Mouse (Mus musculus): ENCODE measurements around the gene Trhr2. TPM values are rescaled to one million over a fixed set of nuclear protein-coding genes. Genes with fewer than 3 reads are reported as not detected.

Gene Trhr2
- polyA plus RNA-seq, 1 experiment from 2014 or later = not detected

GRCm38 (mm10) chr8:122334791-122335490, 25.6 kb downstream of the Trhr2 start:
- no peak for TF ChIP-seq CTCF (IDR thresholded peaks at IDR 0.05; ENCODE audit: low read depth)
- no peak overlapping the region for H3K9ac ChIP-seq (ENCODE audit: low read depth, low read length)
- H3K4me3 ChIP-seq (ENCODE audit: low read depth, low read length) = no peak overlapping the region
- 91% methylated on average over 13 of the region's 13 CpGs for WGBS
- no peak overlapping the region for H3K4me2 ChIP-seq (replicated peaks; ENCODE audit: low read depth)
- ATAC-seq = no peak
- no peak overlapping the region for H3K27ac ChIP-seq (ENCODE audit: low read depth, low read length)
- peaks cover 63% of the 10 kb centered on the region for H3K36me3 ChIP-seq (ENCODE audit: control insufficient read depth, insufficient read depth)
- no peaks in the 10 kb centered on the region for H3K9me3 ChIP-seq (ENCODE audit: control insufficient read depth)
- H3K4me1 ChIP-seq (replicated peaks; ENCODE audit: control insufficient read depth, insufficient read depth, low read length) = no peaks in the 10 kb centered on the region
- no peaks in the 10 kb centered on the region for H3K27me3 ChIP-seq (replicated peaks; ENCODE audit: control insufficient read depth, insufficient read depth, low read length)

GRCm38 (mm10) chr8:122333531-122333930, 27.0 kb downstream of the Trhr2 start:
- Histone ChIP-seq H3K9me3 (ENCODE audit: control insufficient read depth) (no peaks in the 10 kb centered on the region), H3K4me2 (replicated peaks; ENCODE audit: low read depth) (no peak overlapping the region), H3K27ac (ENCODE audit: low read depth, low read length) (no peak overlapping the region), H3K4me3 (ENCODE audit: low read depth, low read length) (no peak overlapping the region), H3K4me1 (replicated peaks; ENCODE audit: control insufficient read depth, insufficient read depth, low read length) (no peaks in the 10 kb centered on the region), H3K9ac (ENCODE audit: low read depth, low read length) (no peak overlapping the region), H3K36me3 (ENCODE audit: control insufficient read depth, insufficient read depth) (peaks cover 62% of the 10 kb centered on the region), H3K27me3 (replicated peaks; ENCODE audit: control insufficient read depth, insufficient read depth, low read length) (no peaks in the 10 kb centered on the region)
- TF ChIP-seq CTCF (IDR thresholded peaks at IDR 0.05; ENCODE audit: low read depth) = no peak
- WGBS = 86% methylated on average over 7 of the region's 7 CpGs
- ATAC-seq = no peak

GRCm38 (mm10) chr8:122332753-122333506, 27.6 kb downstream of the Trhr2 start:
- H3K27ac ChIP-seq (ENCODE audit: low read depth, low read length) = no peak overlapping the region
- no peak overlapping the region for H3K4me2 ChIP-seq (replicated peaks; ENCODE audit: low read depth)
- WGBS = 66% methylated on average over 6 of the region's 6 CpGs
- peak; percentile 93 for TF ChIP-seq CTCF (IDR thresholded peaks at IDR 0.05; ENCODE audit: low read depth)
- no peaks in the 10 kb centered on the region for H3K4me1 ChIP-seq (replicated peaks; ENCODE audit: control insufficient read depth, insufficient read depth, low read length)
- H3K27me3 ChIP-seq (replicated peaks; ENCODE audit: control insufficient read depth, insufficient read depth, low read length) = no peaks in the 10 kb centered on the region
- no peaks in the 10 kb centered on the region for H3K9me3 ChIP-seq (ENCODE audit: control insufficient read depth)
- no peak overlapping the region for H3K9ac ChIP-seq (ENCODE audit: low read depth, low read length)
- H3K4me3 ChIP-seq (ENCODE audit: low read depth, low read length) = no peak overlapping the region
- peaks cover 61% of the 10 kb centered on the region for H3K36me3 ChIP-seq (ENCODE audit: control insufficient read depth, insufficient read depth)
- ATAC-seq = no peak

- ATAC-seq = no peak
- Histone ChIP-seq H3K27me3 (replicated peaks; ENCODE audit: control insufficient read depth, insufficient read depth, low read length) (no peaks in the 10 kb centered on the region), H3K9ac (ENCODE audit: low read depth, low read length) (no peak overlapping the region), H3K4me1 (replicated peaks; ENCODE audit: control insufficient read depth, insufficient read depth, low read length) (no peaks in the 10 kb centered on the region), H3K4me3 (ENCODE audit: low read depth, low read length) (no peak overlapping the region), H3K36me3 (ENCODE audit: control insufficient read depth, insufficient read depth) (peaks cover 43% of the 10 kb centered on the region), H3K27ac (ENCODE audit: low read depth, low read length) (peak overlapping the region; percentile 72), H3K4me2 (replicated peaks; ENCODE audit: low read depth) (no peak overlapping the region), H3K9me3 (ENCODE audit: control insufficient read depth) (no peaks in the 10 kb centered on the region)
- 0 out of 2 replicates have a peak, but pooled peaks have one; percentile 3 for TF ChIP-seq CTCF (IDR thresholded peaks at IDR 0.05; ENCODE audit: low read depth)
- 44% methylated on average over 3 of the region's 3 CpGs for WGBS
These were observed 29.4 kb downstream of the Trhr2 start for GRCm38 (mm10) chr8:122331134-122331523.

- H3K36me3 ChIP-seq (ENCODE audit: control insufficient read depth, insufficient read depth) = peaks cover 37% of the 10 kb centered on the region
- TF ChIP-seq CTCF (IDR thresholded peaks at IDR 0.05; ENCODE audit: low read depth) = no peak
- 56% methylated on average over 12 of the region's 12 CpGs for WGBS
- peak overlapping the region; percentile 85 for H3K27ac ChIP-seq (ENCODE audit: low read depth, low read length)
- no peak overlapping the region for H3K4me2 ChIP-seq (replicated peaks; ENCODE audit: low read depth)
- no peaks in the 10 kb centered on the region for H3K4me1 ChIP-seq (replicated peaks; ENCODE audit: control insufficient read depth, insufficient read depth, low read length)
- ATAC-seq = peak; percentile 80
- H3K9me3 ChIP-seq (ENCODE audit: control insufficient read depth) = no peaks in the 10 kb centered on the region
- H3K27me3 ChIP-seq (replicated peaks; ENCODE audit: control insufficient read depth, insufficient read depth, low read length) = no peaks in the 10 kb centered on the region
- no peak overlapping the region for H3K9ac ChIP-seq (ENCODE audit: low read depth, low read length)
- H3K4me3 ChIP-seq (ENCODE audit: low read depth, low read length) = no peak overlapping the region
These were observed 30.0 kb downstream of the Trhr2 start for GRCm38 (mm10) chr8:122330446-122331133.
